In the genomic region with DNA sequence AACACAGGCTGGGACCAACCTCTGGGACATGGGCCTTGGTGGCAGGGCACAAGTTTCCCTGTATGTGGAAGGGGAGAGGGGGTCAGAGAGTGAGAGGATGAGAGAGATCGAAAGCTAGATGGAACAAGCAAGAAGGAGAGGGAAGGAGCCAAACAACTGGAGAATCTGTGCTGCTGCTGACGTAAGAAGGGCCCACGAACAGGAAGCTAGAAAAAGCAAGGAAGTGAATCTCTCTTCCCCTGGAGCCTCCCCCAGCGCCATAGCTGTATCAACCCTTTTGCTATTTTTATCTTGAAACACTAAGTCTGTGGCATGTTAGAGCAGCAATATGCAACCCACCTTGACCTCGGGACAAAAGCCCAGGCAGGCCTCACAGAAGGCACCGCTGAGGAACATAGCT, we compare ENCODE assay signal across 11 mouse cellular contexts. TPM values are rescaled to one million over a fixed set of nuclear protein-coding genes. Genes with fewer than 3 reads are reported as not detected.
DNase-seq lines count a peak whose midpoint lies in the region; ATAC-seq and TF ChIP-seq lines count a peak whose summit lies in the region.
"Had no signal": no experiment of that assay in that cellular context is flagged by ENCODE, and none has a peak within 500 bp of the region (broad histone marks: within the 10 kb centered on the region; RNA-seq: fewer than 3 reads in every experiment).

No protein-coding gene starts in this region.

- H3K27ac ChIP-seq in heart, embryonic 13.5 days (replicated peaks) = peak overlapping the region; percentile 74
- H3K27ac ChIP-seq in spleen, adult 2 months (ENCODE audit: insufficient read depth, low read length) = peak overlapping the region; percentile 78
- 0 out of 2 replicates have a peak overlapping the region, but pooled peaks have one; percentile 31 for H3K27ac ChIP-seq in limb, embryonic 10.5 days
- peak overlapping the region; percentile 21; the same call in 1 of the 2 replicates for H3K27ac ChIP-seq in stomach, embryonic 16.5 days (ENCODE audit: low read length)
- no peak overlapping the region for H3K27ac ChIP-seq in forebrain, postnatal 0 days (ENCODE audit: low read depth, low read length)

- H3K36me3 ChIP-seq in heart, embryonic 13.5 days = no peaks in the 10 kb centered on the region
- H3K36me3 ChIP-seq in spleen, adult 2 months (ENCODE audit: control insufficient read depth, insufficient read depth, low read length) = no peaks in the 10 kb centered on the region
- H3K36me3 ChIP-seq in limb, embryonic 10.5 days = no peaks in the 10 kb centered on the region
- no peaks in the 10 kb centered on the region for H3K36me3 ChIP-seq in stomach, embryonic 16.5 days (ENCODE audit: control insufficient read depth, insufficient read depth, low read length)
- no peaks in the 10 kb centered on the region for H3K36me3 ChIP-seq in forebrain, postnatal 0 days (ENCODE audit: insufficient read depth)

- H3K4me2 ChIP-seq in heart, embryonic 13.5 days = no peak overlapping the region
- H3K4me2 ChIP-seq in stomach, embryonic 16.5 days (ENCODE audit: low read depth, low read length) = no peak overlapping the region
- H3K4me2 ChIP-seq in forebrain, postnatal 0 days (ENCODE audit: low read depth) = no peak overlapping the region

- no peaks in the 10 kb centered on the region for H3K9me3 ChIP-seq in heart, embryonic 13.5 days
- H3K9me3 ChIP-seq in limb, embryonic 10.5 days (replicated peaks) = no peaks in the 10 kb centered on the region
- H3K9me3 ChIP-seq in stomach, embryonic 16.5 days (replicated peaks; ENCODE audit: control insufficient read depth, low read length) = no peaks in the 10 kb centered on the region
- H3K9me3 ChIP-seq in forebrain, postnatal 0 days (ENCODE audit: low read length) = no peaks in the 10 kb centered on the region

- peaks cover 53% of the 10 kb centered on the region for H3K4me1 ChIP-seq in heart, embryonic 13.5 days
- H3K4me1 ChIP-seq in spleen, adult 2 months (ENCODE audit: control insufficient read depth, insufficient read depth, insufficient read length) = peaks cover 19% of the 10 kb centered on the region; the same call in 1 of the 2 replicates
- peaks cover 27% of the 10 kb centered on the region for H3K4me1 ChIP-seq in limb, embryonic 10.5 days
- H3K4me1 ChIP-seq in stomach, embryonic 16.5 days (ENCODE audit: control insufficient read depth, insufficient read depth, low read length) = peaks cover 13% of the 10 kb centered on the region
- 0 out of 2 replicates have a peak, but pooled peaks cover 4% of the 10 kb centered on the region for H3K4me1 ChIP-seq in forebrain, postnatal 0 days (ENCODE audit: insufficient read depth)

- DNase-seq in heart, postnatal 25 days (ENCODE audit: low spot score) = no peak
- no peak for DNase-seq in spleen, adult 2 months (ENCODE audit: low read depth in 1 of 2, low spot score in 2 of 2)
- DNase-seq in spleen, postnatal 4 days (ENCODE audit: low spot score in 2 of 2) = no peak
- DNase-seq in limb, embryonic 10.5 days (ENCODE audit: low spot score) = no peak
- no peak for DNase-seq in urinary bladder, postnatal 4 days (ENCODE audit: low spot score in 2 of 2)
- DNase-seq in forebrain, postnatal 0 days = no peak
- DNase-seq: cerebellum, adult 11-12 months; lung, postnatal 4 days had no signal

- no peak overlapping the region; the same call in 1 of the 2 replicates for H3K9ac ChIP-seq in heart, embryonic 13.5 days
- no peak overlapping the region for H3K9ac ChIP-seq in stomach, embryonic 16.5 days (ENCODE audit: low read length)
- H3K9ac ChIP-seq in forebrain, postnatal 0 days = no peak overlapping the region

- ATAC-seq in heart, embryonic 13.5 days (ENCODE audit: extremely low read depth, insufficient number of reproducible peaks, low FRiP score, low TSS enrichment) = no peak
- ATAC-seq in stomach, embryonic 16.5 days (ENCODE audit: insufficient read depth, low FRiP score) = no peak
- ATAC-seq in forebrain, postnatal 0 days = no peak

- WGBS in heart, embryonic 13.5 days = 23% methylated on average over 6 of the region's 6 CpGs
- WGBS in spleen, adult 2 months = 12% methylated on average over 6 of the region's 6 CpGs
- 84% methylated on average over 6 of the region's 6 CpGs for WGBS in limb, embryonic 10.5 days
- WGBS in stomach, embryonic 16.5 days = 64% methylated on average over 6 of the region's 6 CpGs
- 77% methylated on average over 6 of the region's 6 CpGs for WGBS in forebrain, postnatal 0 days

- no peak for TF ChIP-seq POLR2A in spleen, adult 2 months (IDR thresholded peaks at IDR 0.05; ENCODE audit: low read depth, low read length)

- H3K4me3 ChIP-seq in heart, embryonic 13.5 days = no peak overlapping the region
- H3K4me3 ChIP-seq in spleen, adult 2 months (ENCODE audit: extremely low read depth, insufficient read depth, insufficient read length) = no peak overlapping the region
- no peak overlapping the region for H3K4me3 ChIP-seq in limb, embryonic 10.5 days
- no peak overlapping the region for H3K4me3 ChIP-seq in stomach, embryonic 16.5 days (replicated peaks; ENCODE audit: low read length)
- no peak overlapping the region for H3K4me3 ChIP-seq in forebrain, postnatal 0 days (ENCODE audit: low read depth, low read length)
- H3K4me3 ChIP-seq: erythroblast, embryonic 14.5 days had no signal

- intact Hi-C loops in heart, postnatal 25 days (cut with DNase I) = no loop called here

- peaks cover 6% of the 10 kb centered on the region; the same call in 1 of the 2 replicates for H3K27me3 ChIP-seq in heart, embryonic 13.5 days (replicated peaks)
- no peaks in the 10 kb centered on the region for H3K27me3 ChIP-seq in spleen, adult 2 months (ENCODE audit: control insufficient read depth, insufficient read depth, low read length)
- 0 out of 2 replicates have a peak, but pooled peaks cover 12% of the 10 kb centered on the region for H3K27me3 ChIP-seq in limb, embryonic 10.5 days (ENCODE audit: low read depth, poor library complexity, severe bottlenecking)
- H3K27me3 ChIP-seq in stomach, embryonic 16.5 days (ENCODE audit: control insufficient read depth, insufficient read depth, low read length) = no peaks in the 10 kb centered on the region
- no peaks in the 10 kb centered on the region for H3K27me3 ChIP-seq in forebrain, postnatal 0 days (ENCODE audit: insufficient read depth, low read length)

- no peak for TF ChIP-seq CTCF in spleen, adult 2 months (IDR thresholded peaks at IDR 0.05; ENCODE audit: extremely low read depth, insufficient read depth, insufficient read length, insufficient replicate concordance)
- no peak for TF ChIP-seq CTCF in forebrain, postnatal 0 days (IDR thresholded peaks at IDR 0.05; ENCODE audit: low read depth)

RNA-seq across cellular contexts. Expression of gene Ifngr2, which starts 8.8 kb away (rescaled TPM):
- 103 and 108 TPM in 2 replicates for polyA plus RNA-seq in heart, embryonic 13.5 days (2015; fragmentation: Nextera tagmentation; extraction: Ambion mirVana)
- total RNA-seq in heart, postnatal 25 days (2021) = 100 to 1,000 TPM; 153 to 157 TPM
- polyA plus RNA-seq in spleen, adult 2 months (2012; rRNA removed) = 18.7 and 36.7 TPM in 2 replicates
- 24.1 and 32.9 TPM in 2 replicates for polyA plus RNA-seq in limb, embryonic 10.5 days (2016; fragmentation: Nextera tagmentation; extraction: Ambion mirVana)
- polyA plus RNA-seq in stomach, embryonic 16.5 days (2015; fragmentation: Nextera tagmentation; extraction: Ambion mirVana) = 53.7 and 58.0 TPM in 2 replicates
- 61.8 and 63.0 TPM in 2 replicates for total RNA-seq in forebrain, postnatal 0 days (2014; rRNA removed)
- polyA plus RNA-seq in forebrain, postnatal 0 days (2015; fragmentation: Nextera tagmentation; extraction: Ambion mirVana) = 112 and 146 TPM in 2 replicates

RNA-seq across cellular contexts. Expression of gene Ifnar1, which starts 53.0 kb away (rescaled TPM):
- 33.1 and 37.9 TPM in 2 replicates for polyA plus RNA-seq in heart, embryonic 13.5 days (2015; fragmentation: Nextera tagmentation; extraction: Ambion mirVana)
- total RNA-seq in heart, postnatal 25 days (2021) = 10 to 100 TPM; 30.5 to 39.7 TPM
- polyA plus RNA-seq in spleen, adult 2 months (2012; rRNA removed) = 22.3 and 25.4 TPM in 2 replicates
- polyA plus RNA-seq in limb, embryonic 10.5 days (2016; fragmentation: Nextera tagmentation; extraction: Ambion mirVana) = 53.8 and 61.4 TPM in 2 replicates
- 47.2 and 47.3 TPM in 2 replicates for polyA plus RNA-seq in stomach, embryonic 16.5 days (2015; fragmentation: Nextera tagmentation; extraction: Ambion mirVana)
- 76.7 and 82.6 TPM in 2 replicates for total RNA-seq in forebrain, postnatal 0 days (2014; rRNA removed)
- polyA plus RNA-seq in forebrain, postnatal 0 days (2015; fragmentation: Nextera tagmentation; extraction: Ambion mirVana) = 22.7 and 33.6 TPM in 2 replicates

RNA-seq across cellular contexts. Expression of gene Tmem50b, which starts 59.5 kb away (rescaled TPM):
- polyA plus RNA-seq in heart, embryonic 13.5 days (2015; fragmentation: Nextera tagmentation; extraction: Ambion mirVana) = 45.9 and 56.5 TPM in 2 replicates
- total RNA-seq in heart, postnatal 25 days (2021) = 10 to 100 TPM; 65.5 to 74.3 TPM
- 19.6 and 21.2 TPM in 2 replicates for polyA plus RNA-seq in spleen, adult 2 months (2012; rRNA removed)
- polyA plus RNA-seq in limb, embryonic 10.5 days (2016; fragmentation: Nextera tagmentation; extraction: Ambion mirVana) = 19.8 and 25.7 TPM in 2 replicates
- polyA plus RNA-seq in stomach, embryonic 16.5 days (2015; fragmentation: Nextera tagmentation; extraction: Ambion mirVana) = 48.7 and 62.2 TPM in 2 replicates
- total RNA-seq in forebrain, postnatal 0 days (2014; rRNA removed) = 65.2 and 65.6 TPM in 2 replicates
- polyA plus RNA-seq in forebrain, postnatal 0 days (2015; fragmentation: Nextera tagmentation; extraction: Ambion mirVana) = 98.8 and 102 TPM in 2 replicates
